Mouse (Mus musculus): ENCODE data around the gene Usp35. TPM values are rescaled to one million over a fixed set of nuclear protein-coding genes. Genes with fewer than 3 reads are reported as not detected.

Gene Usp35
- polyA plus RNA-seq, 1 experiment = 7.5 TPM

DNA sequence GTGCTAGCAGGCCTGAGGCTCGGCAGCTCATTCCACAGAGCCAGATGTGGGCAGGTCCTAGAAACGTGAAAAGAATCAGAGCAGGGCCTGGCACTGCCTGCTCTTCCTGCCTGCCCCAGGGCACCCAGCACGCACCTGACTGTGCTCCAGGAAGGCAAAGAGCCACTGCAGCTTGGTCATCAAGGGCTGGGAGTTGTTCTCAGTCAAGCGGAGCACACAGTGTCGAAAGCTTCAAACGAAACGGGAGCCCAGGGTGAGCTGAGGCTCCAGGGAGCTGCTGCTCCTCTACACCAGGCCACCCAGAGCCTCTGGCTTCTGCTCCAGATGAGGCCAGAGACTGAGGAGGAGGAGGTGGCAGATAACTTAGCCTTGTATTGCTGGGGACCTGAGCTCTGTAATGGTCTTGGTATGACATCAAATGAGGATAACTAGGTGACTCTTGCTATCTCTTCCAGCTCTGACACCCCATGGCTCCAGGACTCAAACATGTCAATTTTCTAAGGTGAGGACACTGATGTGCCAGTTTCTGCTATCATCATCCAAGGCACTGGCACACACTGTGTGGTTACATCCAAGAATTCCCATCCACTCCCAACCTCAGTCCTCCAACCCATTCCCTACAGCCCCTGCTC, 18.3 kb downstream of the Usp35 start:
- peak; percentile 14 for DNase-seq (ENCODE audit: low spot score)

- DNase-seq (ENCODE audit: low spot score) = no peak
Measured at GRCm38 (mm10) chr7:97312856-97313255, 19.0 kb downstream of the Usp35 start.

GRCm38 (mm10) chr7:97312196-97312595, 19.6 kb downstream of the Usp35 start:
- DNase-seq (ENCODE audit: low spot score) = peak; percentile 15

DNA sequence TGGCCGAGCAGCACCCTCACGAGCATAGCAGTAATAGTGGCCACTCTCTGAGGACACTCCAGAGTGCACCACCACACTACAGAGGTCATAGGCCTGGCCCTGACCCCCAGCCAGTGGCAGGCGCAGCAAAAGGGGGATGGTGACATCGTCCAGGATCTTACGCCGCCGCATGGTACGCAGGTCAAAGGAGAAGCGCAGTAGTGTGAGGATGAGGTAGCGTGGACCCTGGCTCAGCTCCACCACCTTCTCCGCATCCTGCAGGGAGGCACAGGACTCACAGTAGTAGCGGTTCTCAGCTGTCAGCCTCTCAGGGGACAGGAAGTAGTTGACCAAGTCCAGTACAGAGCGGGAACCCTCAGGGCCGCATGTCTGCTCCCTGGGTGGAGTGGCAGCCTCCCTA, 20.2 kb downstream of the Usp35 start:
- DNase-seq (ENCODE audit: low spot score) = peak; percentile 14

GRCm38 (mm10) chr7:97310341-97310635, 21.5 kb downstream of the Usp35 start:
- DNase-seq (ENCODE audit: low spot score) = no peak

GRCm38 (mm10) chr7:97309461-97310340, 22.1 kb downstream of the Usp35 start:
- peak; percentile 15 for DNase-seq (ENCODE audit: low spot score)

DNA sequence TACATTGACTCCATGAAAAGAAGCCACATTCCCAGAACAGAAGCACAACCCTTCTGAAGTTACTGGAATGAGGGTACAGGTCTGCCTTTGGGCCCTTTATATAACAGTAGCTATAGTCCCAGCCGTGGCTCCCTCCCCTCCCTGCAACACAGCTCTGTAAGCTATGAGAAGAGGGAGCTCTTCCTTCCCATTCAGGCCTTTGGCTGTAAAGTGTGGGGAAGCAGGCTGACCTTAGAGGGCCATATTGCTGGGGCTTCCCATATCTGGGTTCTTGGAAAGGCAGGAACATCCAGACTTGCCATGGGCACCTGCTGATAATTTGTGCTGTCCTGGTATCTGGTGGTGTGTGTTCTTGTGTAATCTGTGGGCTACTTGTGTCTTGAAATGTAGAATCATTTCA, 24.3 kb downstream of the Usp35 start:
- DNase-seq (ENCODE audit: low spot score) = no peak

- DNase-seq (ENCODE audit: low spot score) = no peak
Measured at GRCm38 (mm10) chr7:97306813-97307212, 25.0 kb downstream of the Usp35 start.

- DNase-seq (ENCODE audit: low spot score) = no peak
Measured at GRCm38 (mm10) chr7:97305206-97305605, 26.6 kb downstream of the Usp35 start.

DNA sequence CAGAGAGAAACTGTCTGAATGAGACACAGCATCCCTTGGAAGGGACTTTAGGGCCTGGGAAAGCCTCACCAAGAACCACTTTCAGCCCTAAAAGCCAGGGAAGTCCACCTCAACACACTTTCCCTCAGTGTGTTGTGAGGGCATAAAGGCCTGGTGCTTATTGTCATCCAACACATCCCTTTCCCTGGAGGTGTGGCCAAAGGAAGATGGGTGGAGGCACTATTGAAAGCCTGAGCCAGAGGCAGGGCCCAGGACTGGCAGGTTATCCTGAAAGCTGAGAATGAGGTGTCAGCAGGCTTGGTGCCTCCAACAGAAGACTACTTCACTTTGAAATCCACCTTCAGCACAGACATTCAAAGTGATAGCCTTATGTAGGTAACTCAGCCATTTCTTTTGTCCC, 27.3 kb downstream of the Usp35 start:
- DNase-seq (ENCODE audit: low spot score) = no peak

DNA sequence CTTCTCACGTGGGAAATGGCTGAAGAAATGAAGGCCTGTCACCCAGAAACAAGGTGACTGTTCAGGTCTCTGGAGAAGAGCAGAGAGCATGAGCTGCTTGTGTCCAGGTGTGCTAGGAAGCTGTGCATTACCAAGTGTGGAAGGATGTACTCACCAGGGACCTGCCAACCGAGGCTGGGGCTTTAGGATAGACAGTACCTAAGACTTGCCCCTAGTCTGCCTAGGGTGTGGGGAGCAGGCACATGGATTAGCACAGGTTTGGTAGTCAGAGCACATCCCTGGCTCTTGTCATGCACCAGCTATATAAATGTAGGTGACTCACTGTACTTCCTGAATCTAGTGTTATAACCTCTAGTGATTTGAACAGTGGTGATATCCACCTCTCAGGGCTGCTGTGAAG, 28.2 kb downstream of the Usp35 start:
- DNase-seq (ENCODE audit: low spot score) = no peak

DNA sequence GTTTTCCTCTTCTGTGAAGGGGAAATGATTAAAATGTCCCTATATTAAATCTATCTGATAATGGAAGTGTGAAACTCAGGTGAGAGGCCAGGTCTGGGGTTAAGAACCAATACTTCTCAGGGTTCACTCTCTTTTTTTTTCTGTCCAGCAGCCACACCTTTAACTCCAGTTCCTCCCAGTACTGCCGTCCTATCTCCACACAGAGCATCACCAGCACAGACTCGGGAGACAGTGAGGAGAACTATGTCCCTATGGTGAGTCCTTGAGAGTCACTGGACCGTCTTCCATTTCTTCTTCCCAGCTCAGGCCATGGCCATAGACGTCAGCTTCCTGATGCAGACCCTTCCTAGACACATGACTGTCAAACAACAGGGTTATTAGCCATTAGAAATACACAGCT, 28.9 kb downstream of the Usp35 start:
- DNase-seq (ENCODE audit: low spot score) = no peak

- no peak for DNase-seq (ENCODE audit: low spot score)
Measured at GRCm38 (mm10) chr7:97302261-97302660, 29.6 kb downstream of the Usp35 start.

GRCm38 (mm10) chr7:97301321-97301720, 30.5 kb downstream of the Usp35 start:
- no peak for DNase-seq (ENCODE audit: low spot score)

- DNase-seq (ENCODE audit: low spot score) = no peak
Measured at GRCm38 (mm10) chr7:97300914-97301313, 30.9 kb downstream of the Usp35 start.

DNA sequence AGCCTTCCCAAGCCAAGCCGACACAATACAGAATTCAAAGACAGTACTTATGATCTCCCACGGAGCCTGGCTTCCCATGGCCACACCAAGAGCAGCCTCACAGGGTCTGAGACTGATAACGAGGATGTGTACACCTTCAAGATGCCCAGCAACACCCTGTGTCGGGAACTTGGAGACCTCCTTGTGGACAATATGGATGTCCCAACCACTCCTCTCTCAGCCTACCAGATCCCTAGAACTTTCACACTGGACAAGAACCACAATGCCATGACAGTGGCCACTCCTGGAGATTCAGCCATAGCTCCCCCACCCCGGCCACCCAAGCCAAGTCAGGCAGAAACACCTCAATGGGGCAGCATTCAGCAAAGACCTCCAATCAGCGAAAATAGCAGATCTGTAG, 32.9 kb downstream of the Usp35 start:
- no peak for DNase-seq (ENCODE audit: low spot score)

- no peak for DNase-seq (ENCODE audit: low spot score)
Measured at GRCm38 (mm10) chr7:97298279-97298678, 33.5 kb downstream of the Usp35 start.

DNA sequence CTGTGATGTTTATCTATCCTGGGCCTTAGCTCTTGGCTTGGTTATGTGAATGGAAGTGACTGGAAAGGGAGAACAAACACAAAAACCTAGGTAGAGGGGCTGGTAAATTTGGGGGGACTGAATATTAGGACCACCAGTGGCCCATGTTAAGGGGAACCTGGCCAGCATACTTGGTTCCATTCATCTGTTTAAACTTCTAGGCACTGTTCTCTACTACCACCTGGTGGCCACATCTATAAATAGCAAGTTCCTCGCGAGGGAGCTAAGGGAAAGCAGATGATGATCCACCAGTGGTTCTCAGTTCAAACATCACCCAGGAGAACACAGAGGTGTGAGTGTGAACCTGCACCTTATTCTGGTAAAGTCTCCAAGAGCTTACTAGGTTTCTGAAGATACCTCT, 34.4 kb downstream of the Usp35 start:
- DNase-seq (ENCODE audit: low spot score) = peak; percentile 17

DNA sequence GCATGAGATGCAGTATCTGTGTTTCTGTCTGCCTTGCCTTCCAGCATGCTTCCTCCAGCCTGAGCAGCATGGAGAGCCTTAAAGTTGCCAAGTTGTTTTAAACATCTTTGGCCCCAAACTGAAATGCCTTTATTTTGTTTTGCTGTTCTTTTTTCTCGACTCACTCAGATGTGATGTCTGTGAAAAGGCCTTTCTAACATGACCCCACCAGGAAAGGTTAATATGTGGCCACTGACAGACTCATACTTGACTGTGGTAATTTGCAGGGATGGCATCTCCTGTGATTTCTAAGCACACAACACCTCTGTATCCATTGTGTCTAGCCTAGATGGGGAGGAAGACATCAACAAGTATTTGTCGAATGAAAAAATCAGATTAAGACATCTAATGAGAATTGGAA, 34.8 kb downstream of the Usp35 start:
- no peak for DNase-seq (ENCODE audit: low spot score)

DNA sequence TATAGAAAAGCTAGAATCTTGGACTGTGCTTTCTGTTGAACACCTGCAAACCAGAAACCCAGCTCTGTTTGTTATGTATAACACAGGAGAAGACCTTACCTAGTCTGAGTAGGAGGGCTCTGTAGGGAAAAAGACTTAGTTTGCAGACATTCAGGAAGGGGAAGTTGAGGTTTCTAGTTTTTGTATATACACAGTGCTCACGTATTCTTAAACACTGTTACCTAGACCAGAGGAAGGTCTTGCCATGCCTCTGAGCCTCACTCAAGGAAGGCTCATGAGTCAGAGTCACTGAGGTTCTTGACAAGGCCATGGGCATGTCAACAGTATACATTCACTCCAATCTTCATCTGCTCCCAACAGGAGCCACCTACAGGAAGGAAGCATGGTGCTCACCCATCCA, 60.8 kb downstream of the Usp35 start:
- DNase-seq (ENCODE audit: low spot score) = no peak

- DNase-seq (ENCODE audit: low spot score) = no peak
Measured at GRCm38 (mm10) chr7:97270367-97270766, 61.5 kb downstream of the Usp35 start.

GRCm38 (mm10) chr7:97262541-97262940, 69.3 kb downstream of the Usp35 start:
- no peak for DNase-seq (ENCODE audit: low spot score)

All from urinary bladder, adult 2 months (tissue).